Mouse (Mus musculus) neural tube, embryonic 11.5 days (tissue): ENCODE data around the gene Ankfn1. TPM values are rescaled to one million over a fixed set of nuclear protein-coding genes. Genes with fewer than 3 reads are reported as not detected.

ENCODE experiments used
- ATAC-seq: fragments of 200-750 bp; cut with Nextera tagmentation; 2 replicates; pipeline ENCODE4 v1.8.0; 2017; ENCODE audit warnings: moderate number of reproducible peaks, mild to moderate bottlenecking, moderate TSS enrichment, moderate library complexity; ENCODE audit not compliant: insufficient read depth, low FRiP score, low TSS enrichment
- DNase-seq: peaks from one replicate; pipeline ENCODE4 v3.0.0-alpha.2; 2015; ENCODE audit warnings: low spot score
- H3K27ac ChIP-seq: fragments of 300-500 bp; sonication (generic); 2 replicates; pipeline ENCODE4 v1.5.1; 2014; ENCODE audit warnings: low read depth, mild to moderate bottlenecking, low read length
- H3K27me3 ChIP-seq: fragments of 300-500 bp; sonication (generic); 2 replicates; pipeline ENCODE4 v1.6.1; 2014; ENCODE audit warnings: mild to moderate bottlenecking, low read length, mixed read lengths; ENCODE audit not compliant: control insufficient read depth, insufficient read depth
- H3K36me3 ChIP-seq: fragments of 300-500 bp; sonication (generic); 2 replicates; pipeline ENCODE4 v1.6.1; 2014; ENCODE audit warnings: mild to moderate bottlenecking, low read length, moderate library complexity, mixed read lengths; ENCODE audit not compliant: control insufficient read depth, insufficient read depth
- H3K4me1 ChIP-seq: fragments of 300-500 bp; sonication (generic); 2 replicates; pipeline ENCODE4 v1.6.1; 2014; ENCODE audit warnings: low read length, mixed read lengths; ENCODE audit not compliant: control insufficient read depth, insufficient read depth
- H3K4me2 ChIP-seq: fragments of 300-500 bp; sonication (generic); 2 replicates; pipeline ENCODE4 v1.6.1; 2014; ENCODE audit warnings: low read depth, mild to moderate bottlenecking, moderate library complexity
- H3K4me3 ChIP-seq: fragments of 300-500 bp; sonication (generic); 2 replicates; pipeline ENCODE4 v1.5.1; 2014; ENCODE audit warnings: low read depth, low read length
- H3K9ac ChIP-seq: fragments of 300-500 bp; sonication (generic); 2 replicates; pipeline ENCODE4 v1.6.1; 2014; ENCODE audit warnings: mild to moderate bottlenecking, low read length
- H3K9me3 ChIP-seq: fragments of 300-500 bp; sonication (generic); 2 replicates; pipeline ENCODE4 v1.6.1; 2016; ENCODE audit warnings: low read length; ENCODE audit not compliant: control insufficient read depth
- WGBS: fragments of 180-500 bp; shearing (Covaris S2); extraction: QIAGEN DNeasy Blood & Tissue Kit; methylation state at CpG from one replicate; pipeline ENCODE4 v1.1.7; 2014; 5-methylcytosine and 5-hydroxymethylcytosine counted together
- polyA plus RNA-seq: library from polyadenylated mRNA; unstranded; fragments of >200 nt; fragmentation: Nextera tagmentation; extraction: Ambion mirVana; gene quantifications from 2 replicates; pipeline ENCODE4 v1.2.1, GENCODE M21; 2014

Gene Ankfn1
- polyA plus RNA-seq, 1 experiment from 2014 or later, result 0.62 TPM

DNA sequence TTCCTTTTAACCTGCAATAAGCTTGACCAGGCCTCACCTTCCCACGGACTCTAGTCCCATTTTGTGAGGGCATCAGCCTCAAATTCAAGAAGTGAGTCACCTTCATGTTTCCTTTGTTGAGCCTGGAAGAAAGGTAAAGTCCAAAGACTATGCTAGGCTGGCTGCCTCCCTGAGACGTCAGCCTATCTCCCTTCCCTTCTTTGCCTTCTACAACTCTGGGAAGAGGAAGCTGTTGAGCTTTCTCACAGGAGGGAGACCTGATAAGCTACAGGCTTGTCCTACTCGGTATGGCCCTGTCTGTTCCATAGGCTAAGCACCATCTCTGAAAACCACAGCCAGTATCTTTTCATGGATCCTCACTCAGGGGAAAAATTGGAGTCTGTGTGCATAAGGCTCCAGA, 2.5 kb downstream of the Ankfn1 start:
- Histone ChIP-seq H3K9me3 (no peaks in the 10 kb centered on the region), H3K4me3 (no peak overlapping the region), H3K4me2 (no peak overlapping the region), H3K4me1 (no peaks in the 10 kb centered on the region), H3K27me3 (no peaks in the 10 kb centered on the region), H3K9ac (no peak overlapping the region), H3K27ac (no peak overlapping the region), H3K36me3 (no peaks in the 10 kb centered on the region)
- ATAC-seq, result no peak
- DNase-seq, result no peak
- WGBS, result 88% methylated on average over 3 of the region's 3 CpGs

DNA sequence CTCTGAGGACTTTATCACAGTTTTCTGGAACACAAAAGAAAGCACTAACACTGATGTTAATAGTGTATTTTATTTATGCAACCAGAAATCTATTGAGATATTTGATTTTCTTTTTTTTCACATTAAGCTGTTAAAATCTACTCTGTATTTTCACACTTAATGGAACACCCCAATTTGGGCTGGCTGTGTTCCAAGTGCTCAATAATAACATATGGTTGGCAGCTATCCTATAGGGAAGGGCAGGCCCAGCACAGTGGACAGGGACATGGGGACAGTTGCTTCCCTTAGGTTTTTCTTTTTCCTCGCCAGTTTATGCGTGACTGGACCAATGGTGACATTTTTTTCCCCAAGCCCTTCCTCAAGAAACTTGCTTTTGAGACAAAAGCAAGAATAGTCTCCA, 4.5 kb downstream of the Ankfn1 start:
- 83% methylated on average over 2 of the region's 2 CpGs for WGBS
- H3K27ac ChIP-seq, result no peak overlapping the region

DNA sequence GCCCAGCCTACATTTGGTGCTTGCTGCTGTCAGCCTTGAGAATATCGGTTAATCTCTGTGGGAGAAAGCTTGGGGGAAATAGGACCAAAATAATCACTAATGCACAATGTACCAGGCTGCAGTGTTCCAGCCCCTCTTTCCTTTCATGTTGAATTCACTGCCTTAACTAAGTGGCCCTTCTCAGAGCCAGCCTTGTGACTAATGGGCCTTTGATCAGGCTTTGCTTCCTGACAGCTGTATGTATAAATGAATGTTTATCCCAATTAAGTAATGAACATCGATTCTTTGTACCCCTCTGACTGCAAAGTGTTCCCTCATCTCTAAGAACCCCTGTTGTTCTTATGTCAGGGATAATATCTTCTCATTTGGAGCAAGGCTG, 11.7 kb downstream of the Ankfn1 start:
- Histone ChIP-seq H3K36me3 (no peaks in the 10 kb centered on the region), H3K4me2 (no peak overlapping the region), H3K27me3 (no peaks in the 10 kb centered on the region), H3K4me3 (no peak overlapping the region), H3K4me1 (no peaks in the 10 kb centered on the region), H3K27ac (no peak overlapping the region), H3K9ac (no peak overlapping the region), H3K9me3 (no peaks in the 10 kb centered on the region)
- 60% methylated on average over 2 of the region's 2 CpGs for WGBS
- DNase-seq (no peak), ATAC-seq (no peak)

More for the DNA sequence above, 4.5 kb downstream of the Ankfn1 start:
- Histone ChIP-seq H3K27me3 (no peaks in the 10 kb centered on the region), H3K4me2 (no peak overlapping the region), H3K9ac (no peak overlapping the region), H3K4me1 (no peaks in the 10 kb centered on the region), H3K36me3 (no peaks in the 10 kb centered on the region), H3K4me3 (no peak overlapping the region), H3K9me3 (no peaks in the 10 kb centered on the region)
- DNase-seq (no peak), ATAC-seq (no peak)

DNA sequence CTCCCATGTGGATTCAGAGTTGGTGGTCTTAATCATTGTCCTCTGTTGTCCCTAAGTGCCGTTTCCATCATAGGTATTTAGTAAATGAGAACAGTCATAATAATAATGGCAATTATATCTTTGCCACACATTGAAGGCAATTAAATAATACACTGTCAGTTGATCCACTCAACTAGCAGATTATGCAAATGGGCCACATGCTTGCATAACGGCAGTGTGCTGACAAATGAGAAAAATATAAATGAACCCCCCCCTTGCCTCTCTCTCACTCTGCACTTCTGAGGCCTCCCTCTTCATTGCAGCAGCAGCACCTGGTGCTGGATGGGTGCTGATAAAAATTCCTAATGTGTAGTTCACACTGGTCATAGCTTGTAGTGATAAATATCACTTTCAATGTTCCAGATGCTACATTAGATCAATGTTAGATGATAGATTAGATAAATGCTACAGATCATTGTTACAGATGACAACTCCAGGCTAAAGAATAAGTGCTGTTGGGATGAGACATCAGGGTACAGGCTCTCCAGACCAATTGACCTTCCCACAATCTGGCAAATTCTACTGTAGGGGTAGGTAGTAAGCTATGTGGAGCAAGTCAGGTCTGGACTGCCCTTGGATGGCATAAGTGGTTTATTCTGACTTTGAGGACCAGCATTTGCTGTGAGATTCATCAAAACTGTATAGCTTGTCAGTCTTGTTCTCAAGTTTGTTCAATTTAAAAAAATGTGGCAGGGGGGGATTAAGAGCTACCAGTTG, 12.3 kb downstream of the Ankfn1 start:
- ATAC-seq (no peak), DNase-seq (no peak)
- Histone ChIP-seq H3K36me3 (no peaks in the 10 kb centered on the region), H3K4me3 (no peak overlapping the region), H3K4me2 (no peak overlapping the region), H3K9ac (no peak overlapping the region), H3K27me3 (no peaks in the 10 kb centered on the region), H3K27ac (no peak overlapping the region), H3K9me3 (no peaks in the 10 kb centered on the region), H3K4me1 (no peaks in the 10 kb centered on the region)
- WGBS, result 68% methylated on average over 2 of the region's 2 CpGs

DNA sequence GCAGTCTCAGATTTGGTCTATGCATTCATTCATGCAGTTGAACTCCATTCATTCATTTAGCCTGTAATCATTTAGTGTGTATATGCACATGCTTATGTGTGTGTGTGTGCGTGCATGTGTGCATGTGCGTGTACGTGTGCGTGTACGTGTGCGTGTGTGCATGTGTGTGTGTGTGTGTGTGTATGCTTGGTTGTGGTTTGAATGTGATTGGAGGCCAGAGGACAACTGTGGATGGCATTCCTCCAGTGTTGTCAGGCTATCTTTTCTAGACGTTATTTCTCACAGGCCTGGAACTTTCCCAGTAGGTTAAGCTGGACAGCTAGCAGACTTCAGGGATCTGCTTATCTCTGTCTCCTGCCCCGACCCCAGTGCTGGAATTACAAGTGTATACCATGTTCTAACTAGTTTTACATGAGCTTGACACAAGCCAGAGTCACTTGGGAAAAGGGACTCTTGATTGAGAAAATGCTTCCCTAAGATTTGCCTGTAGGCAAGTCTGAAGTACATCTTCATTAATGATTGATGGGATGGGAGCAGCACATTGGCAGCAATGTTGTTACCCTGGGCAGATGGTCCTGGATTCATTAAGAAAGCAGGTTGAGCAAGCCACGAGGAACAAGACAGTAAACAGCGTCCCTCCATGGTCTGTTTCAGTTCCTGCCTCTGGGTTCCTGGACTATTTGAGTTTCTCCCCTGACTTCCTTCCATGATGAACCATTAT, 43.3 kb downstream of the Ankfn1 start:
- ATAC-seq (no peak), DNase-seq (no peak)
- no peak overlapping the region for H3K27ac ChIP-seq
- no peak overlapping the region for H3K4me2 ChIP-seq
- H3K36me3 ChIP-seq, result no peaks in the 10 kb centered on the region
- H3K9ac ChIP-seq, result no peak overlapping the region
- no peaks in the 10 kb centered on the region for H3K9me3 ChIP-seq
- 88% methylated on average over 10 of the region's 10 CpGs for WGBS
- H3K27me3 ChIP-seq, result no peaks in the 10 kb centered on the region
- H3K4me3 ChIP-seq, result no peak overlapping the region
- no peaks in the 10 kb centered on the region for H3K4me1 ChIP-seq

DNA sequence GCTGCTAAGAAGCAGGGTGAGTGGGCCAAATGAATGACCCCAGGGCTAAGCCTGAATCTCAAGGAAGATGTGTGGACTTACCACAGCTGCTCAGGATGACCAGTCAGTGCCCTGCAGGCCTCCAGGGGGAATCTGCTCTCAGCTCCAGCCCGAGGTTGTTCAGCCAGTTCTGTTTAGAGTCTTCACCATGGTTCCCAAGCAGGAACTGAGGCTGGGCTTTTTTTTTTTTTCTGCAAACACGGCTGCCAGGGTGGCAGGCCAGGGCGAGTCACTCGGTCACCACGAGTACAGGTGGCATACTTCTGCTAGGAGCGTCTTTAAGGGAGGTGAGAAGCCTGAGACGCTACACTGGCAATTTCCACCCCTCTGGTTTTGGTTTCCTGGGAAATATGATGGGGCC, 43.9 kb downstream of the Ankfn1 start:
- Histone ChIP-seq H3K27ac (no peak overlapping the region), H3K4me2 (no peak overlapping the region), H3K36me3 (no peaks in the 10 kb centered on the region), H3K4me1 (no peaks in the 10 kb centered on the region), H3K4me3 (no peak overlapping the region), H3K27me3 (no peaks in the 10 kb centered on the region), H3K9me3 (no peaks in the 10 kb centered on the region), H3K9ac (no peak overlapping the region)
- WGBS, result 79% methylated on average over 7 of the region's 7 CpGs
- DNase-seq, result no peak
- no peak for ATAC-seq

DNA sequence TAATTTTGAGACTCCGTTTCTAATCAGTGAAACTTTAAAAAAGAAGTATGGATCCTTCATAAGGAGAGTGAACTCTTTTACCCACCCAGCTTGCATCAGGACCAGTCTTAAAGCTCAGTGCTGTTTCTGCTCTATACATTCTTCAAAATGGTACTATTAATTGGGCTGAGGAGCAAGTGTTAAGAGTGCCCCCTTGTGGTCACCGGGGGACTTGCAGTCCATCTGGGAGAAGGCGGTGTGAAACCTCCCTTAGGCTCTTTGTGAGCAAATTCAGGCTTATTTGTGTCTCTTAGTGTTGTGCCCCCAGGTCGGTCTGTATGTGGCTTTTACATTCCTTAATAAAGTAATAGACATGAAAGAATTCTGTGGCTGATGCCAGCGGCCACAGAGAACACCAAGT, 56.6 kb downstream of the Ankfn1 start:
- WGBS, result 13% methylated on average over 5 of the region's 5 CpGs
- Histone ChIP-seq H3K27ac (no peak overlapping the region), H3K27me3 (no peaks in the 10 kb centered on the region), H3K4me3 (no peak overlapping the region), H3K36me3 (no peaks in the 10 kb centered on the region), H3K9me3 (no peaks in the 10 kb centered on the region; the same call in 1 of the 2 replicates), H3K9ac (no peak overlapping the region), H3K4me2 (no peak overlapping the region), H3K4me1 (no peaks in the 10 kb centered on the region)
- peak; percentile 80 for DNase-seq
- no peak; the same call in 1 of the 2 replicates for ATAC-seq

DNA sequence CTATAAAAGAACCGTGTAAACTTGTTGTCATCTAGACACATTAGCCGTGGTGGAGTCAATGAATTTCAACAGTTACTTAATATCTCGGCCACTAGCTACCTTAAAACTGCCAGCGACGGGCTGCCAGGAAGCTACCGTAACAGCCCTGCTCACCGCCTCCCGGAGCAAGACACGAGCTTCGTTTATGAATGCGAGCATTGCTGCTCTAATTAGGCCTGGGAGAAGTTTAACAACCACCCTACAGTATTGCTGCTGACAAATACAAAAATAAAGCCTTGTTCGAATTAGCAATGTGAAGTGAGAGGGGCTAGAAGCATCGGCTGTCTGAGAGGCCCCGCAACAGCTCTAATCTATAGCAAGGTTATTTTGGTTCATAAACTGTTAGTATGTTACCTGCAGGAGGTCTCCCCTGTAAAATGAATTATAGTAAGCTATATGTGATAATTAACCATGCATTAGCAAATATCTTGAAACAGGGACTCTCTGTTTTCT, 58.9 kb downstream of the Ankfn1 start:
- ATAC-seq, result no peak
- DNase-seq, result no peak
- H3K4me1 ChIP-seq, result no peaks in the 10 kb centered on the region
- H3K9me3 ChIP-seq, result no peaks in the 10 kb centered on the region
- no peak overlapping the region for H3K4me2 ChIP-seq
- H3K9ac ChIP-seq, result no peak overlapping the region
- H3K4me3 ChIP-seq, result no peak overlapping the region
- no peaks in the 10 kb centered on the region for H3K36me3 ChIP-seq
- no peaks in the 10 kb centered on the region for H3K27me3 ChIP-seq
- H3K27ac ChIP-seq, result no peak overlapping the region
- 86% methylated on average over 14 of the region's 14 CpGs for WGBS

DNA sequence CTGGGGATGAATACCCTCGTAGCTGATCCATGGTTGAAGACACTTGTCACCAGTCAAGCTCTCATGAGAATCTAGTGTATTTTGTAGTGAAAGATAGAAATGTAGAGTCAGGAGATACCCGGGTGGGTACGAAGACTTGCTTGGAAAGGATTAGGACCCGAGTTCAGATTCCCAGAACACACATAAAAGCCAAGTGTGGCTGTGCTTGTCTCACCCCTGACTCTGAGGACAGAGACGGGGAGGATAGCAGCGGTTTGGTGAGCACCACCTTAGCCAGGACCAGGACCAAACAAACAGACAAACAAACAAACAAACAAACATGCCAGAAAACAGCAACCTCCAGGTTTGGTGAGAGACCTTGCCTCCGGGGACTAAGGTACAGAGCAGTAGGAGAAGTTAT, 61.1 kb downstream of the Ankfn1 start:
- no peaks in the 10 kb centered on the region for H3K36me3 ChIP-seq
- WGBS, result 91% methylated on average over 7 of the region's 7 CpGs
- no peak for DNase-seq

More for the DNA sequence above, 61.1 kb downstream of the Ankfn1 start:
- Histone ChIP-seq H3K4me1 (no peaks in the 10 kb centered on the region), H3K9me3 (no peaks in the 10 kb centered on the region), H3K27ac (no peak overlapping the region), H3K9ac (no peak overlapping the region), H3K4me2 (no peak overlapping the region), H3K27me3 (no peaks in the 10 kb centered on the region), H3K4me3 (no peak overlapping the region)
- no peak for ATAC-seq
